Mouse (Mus musculus): ENCODE data around the gene Atxn10. TPM values are rescaled to one million over a fixed set of nuclear protein-coding genes. Genes with fewer than 3 reads are reported as not detected.

Gene Atxn10
- polyA plus RNA-seq, 1 experiment from 2014 or later: 513 TPM

DNA sequence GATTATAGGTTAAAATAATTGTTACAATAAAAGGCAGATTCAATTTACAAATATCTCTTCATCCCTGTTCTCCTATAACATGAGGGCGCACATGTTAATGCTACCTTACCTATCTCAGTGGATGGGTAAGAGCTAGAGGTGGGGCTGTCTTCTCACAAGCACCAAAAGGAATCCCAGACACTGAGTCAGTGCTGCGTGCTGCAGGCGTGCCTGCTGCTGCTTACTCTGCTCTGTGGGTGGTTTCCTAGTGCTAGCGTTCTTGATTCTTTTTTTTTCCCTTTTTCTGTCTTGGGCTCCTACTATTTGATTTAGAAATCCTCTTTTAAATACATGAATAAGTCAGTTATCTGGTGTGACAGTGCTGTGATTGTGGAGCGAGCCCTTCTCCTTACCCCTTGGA lies 30.9 kb downstream of the Atxn10 start:
- H3K4me3 ChIP-seq (replicated peaks): no peak overlapping the region
- no peak for ATAC-seq
- no peak overlapping the region for H3K27ac ChIP-seq
- no peaks in the 10 kb centered on the region for H3K4me1 ChIP-seq (replicated peaks)
- no peak overlapping the region for H3K9ac ChIP-seq (replicated peaks)
- H3K4me2 ChIP-seq (replicated peaks): no peak overlapping the region
- no peaks in the 10 kb centered on the region for H3K9me3 ChIP-seq
- 73% methylated on average over 5 of the region's 5 CpGs for WGBS
- H3K27me3 ChIP-seq: no peaks in the 10 kb centered on the region
- H3K36me3 ChIP-seq: peaks cover 40% of the 10 kb centered on the region

- ATAC-seq: no peak
- WGBS: 70% methylated on average over 3 of the region's 3 CpGs
- Histone ChIP-seq H3K9ac (replicated peaks) (no peak overlapping the region), H3K4me1 (replicated peaks) (no peaks in the 10 kb centered on the region), H3K36me3 (peaks cover 27% of the 10 kb centered on the region), H3K4me2 (replicated peaks) (no peak overlapping the region), H3K27me3 (no peaks in the 10 kb centered on the region), H3K27ac (no peak overlapping the region), H3K4me3 (replicated peaks) (no peak overlapping the region), H3K9me3 (no peaks in the 10 kb centered on the region)
Observed at GRCm38 (mm10) chr15:85369765-85370164, 33.7 kb downstream of the Atxn10 start.

- Histone ChIP-seq H3K36me3 (peaks cover 28% of the 10 kb centered on the region), H3K4me2 (replicated peaks) (no peak overlapping the region), H3K27me3 (no peaks in the 10 kb centered on the region), H3K27ac (no peak overlapping the region), H3K4me3 (replicated peaks) (no peak overlapping the region), H3K9ac (replicated peaks) (no peak overlapping the region), H3K9me3 (no peaks in the 10 kb centered on the region), H3K4me1 (replicated peaks) (no peaks in the 10 kb centered on the region)
- ATAC-seq: no peak
Observed at GRCm38 (mm10) chr15:85373125-85373524, 37.1 kb downstream of the Atxn10 start.

DNA sequence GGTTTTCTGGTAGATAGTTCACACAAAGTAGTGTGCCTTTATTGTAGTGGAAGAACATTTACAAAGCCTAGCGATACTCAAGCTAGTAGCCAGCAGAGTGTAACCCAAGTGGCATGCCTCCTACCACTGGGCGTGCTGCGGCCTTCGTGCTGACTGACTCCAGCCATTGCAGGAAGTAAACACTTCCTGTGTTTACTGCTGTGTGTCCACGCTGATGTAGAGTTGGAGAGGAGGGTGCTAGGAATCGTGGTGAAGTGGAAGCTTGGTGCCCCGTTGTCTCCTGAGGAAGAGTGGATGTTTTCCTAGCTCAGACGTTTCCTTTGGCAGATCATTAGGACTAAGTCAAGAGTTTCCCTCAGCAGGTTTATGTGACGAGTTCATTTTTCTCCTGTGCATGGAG lies 47.4 kb downstream of the Atxn10 start:
- peaks cover 49% of the 10 kb centered on the region for H3K36me3 ChIP-seq
- H3K9ac ChIP-seq (replicated peaks): no peak overlapping the region
- WGBS: 86% methylated on average over 9 of the region's 9 CpGs
- H3K27ac ChIP-seq: no peak overlapping the region
- H3K27me3 ChIP-seq: no peaks in the 10 kb centered on the region
- H3K4me1 ChIP-seq (replicated peaks): no peaks in the 10 kb centered on the region
- H3K9me3 ChIP-seq: no peaks in the 10 kb centered on the region
- H3K4me3 ChIP-seq (replicated peaks): no peak overlapping the region
- no peak overlapping the region for H3K4me2 ChIP-seq (replicated peaks)
- ATAC-seq: no peak

- ATAC-seq: no peak
- Histone ChIP-seq H3K9ac (replicated peaks) (no peak overlapping the region), H3K27me3 (no peaks in the 10 kb centered on the region), H3K4me2 (replicated peaks) (no peak overlapping the region), H3K4me3 (replicated peaks) (no peak overlapping the region), H3K9me3 (no peaks in the 10 kb centered on the region), H3K27ac (no peak overlapping the region), H3K4me1 (replicated peaks) (no peaks in the 10 kb centered on the region), H3K36me3 (peaks cover 53% of the 10 kb centered on the region)
- 77% methylated on average over 3 of the region's 3 CpGs for whole genome bisulfite sequencing
Observed at GRCm38 (mm10) chr15:85388696-85389095, 52.7 kb downstream of the Atxn10 start.

DNA sequence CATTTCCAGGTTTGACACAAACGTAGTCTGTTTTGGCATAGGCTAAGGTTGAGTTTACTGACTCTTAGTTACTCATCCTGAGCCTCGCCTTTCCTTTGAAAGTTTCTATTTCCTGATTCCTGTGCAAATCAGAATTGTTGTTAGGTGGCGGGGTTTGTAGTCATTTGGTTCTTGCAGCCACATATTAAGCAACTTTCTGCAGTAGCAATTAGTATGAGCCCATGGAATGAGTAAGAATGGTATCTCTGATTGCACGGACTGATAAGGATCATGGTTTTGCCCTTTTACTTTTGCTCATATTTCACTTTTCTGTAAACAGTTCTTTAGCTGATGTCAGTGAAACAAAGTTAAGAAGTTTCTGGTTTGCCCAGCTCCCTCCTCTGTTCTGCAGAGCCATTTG lies 53.9 kb downstream of the Atxn10 start:
- Histone ChIP-seq H3K4me2 (replicated peaks) (no peak overlapping the region), H3K36me3 (peaks cover 45% of the 10 kb centered on the region), H3K9ac (replicated peaks) (no peak overlapping the region), H3K27me3 (no peaks in the 10 kb centered on the region), H3K27ac (no peak overlapping the region), H3K4me3 (replicated peaks) (no peak overlapping the region), H3K4me1 (replicated peaks) (no peaks in the 10 kb centered on the region), H3K9me3 (no peaks in the 10 kb centered on the region)
- WGBS: 96% methylated on average over 4 of the region's 4 CpGs
- no peak for ATAC-seq

DNA sequence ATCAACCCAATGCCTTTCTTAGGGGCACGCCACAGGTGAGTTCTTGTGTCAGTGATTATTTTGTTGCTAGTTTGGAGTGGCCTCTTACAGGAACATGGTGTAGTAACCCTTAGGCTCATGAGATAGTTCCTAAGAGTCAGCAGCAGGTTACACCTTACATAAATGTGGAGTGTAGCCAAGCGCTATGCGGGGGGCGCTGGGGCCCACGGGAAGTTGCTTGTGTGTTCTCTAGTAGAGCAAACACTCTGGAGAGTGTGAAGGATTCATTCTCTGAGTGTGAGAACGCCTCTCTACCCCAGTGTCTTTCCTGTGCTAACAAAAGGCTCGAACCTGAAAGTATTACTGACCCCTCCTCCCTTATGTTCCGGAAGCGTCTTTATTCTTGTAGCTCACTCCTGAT lies 59.3 kb downstream of the Atxn10 start:
- H3K27me3 ChIP-seq: no peaks in the 10 kb centered on the region
- peaks cover 3% of the 10 kb centered on the region; the same call in 1 of the 2 replicates for H3K4me1 ChIP-seq (replicated peaks)
- H3K27ac ChIP-seq: no peak overlapping the region
- no peaks in the 10 kb centered on the region for H3K9me3 ChIP-seq
- no peak overlapping the region for H3K9ac ChIP-seq (replicated peaks)
- H3K4me3 ChIP-seq (replicated peaks): no peak overlapping the region
- no peak overlapping the region for H3K4me2 ChIP-seq (replicated peaks)
- peaks cover 38% of the 10 kb centered on the region for H3K36me3 ChIP-seq
- ATAC-seq: no peak
- WGBS: 92% methylated on average over 9 of the region's 9 CpGs

DNA sequence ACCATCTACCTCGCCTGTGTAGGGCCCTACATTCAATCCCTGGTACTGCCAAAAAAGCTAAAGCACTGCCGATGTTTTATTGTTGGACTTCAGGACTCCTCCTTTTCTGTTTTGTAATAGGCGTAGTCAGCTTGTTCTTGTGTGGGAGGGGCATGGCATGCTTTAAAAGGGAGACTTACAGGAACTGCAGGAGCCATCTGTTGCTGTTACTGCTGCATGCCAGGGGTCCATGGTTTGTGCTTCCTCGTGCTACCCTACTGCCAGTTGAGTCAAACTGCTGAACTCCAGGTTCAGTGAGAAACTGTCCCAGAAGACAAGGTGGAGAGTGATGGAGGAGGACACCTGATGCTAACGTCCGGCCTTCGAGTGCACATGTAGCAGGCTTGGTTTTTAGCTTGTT lies 65.9 kb downstream of the Atxn10 start:
- H3K9me3 ChIP-seq: no peaks in the 10 kb centered on the region
- H3K4me3 ChIP-seq (replicated peaks): no peak overlapping the region
- no peak overlapping the region for H3K9ac ChIP-seq (replicated peaks)
- H3K27ac ChIP-seq: no peak overlapping the region
- no peak overlapping the region for H3K4me2 ChIP-seq (replicated peaks)
- no peak for ATAC-seq
- H3K36me3 ChIP-seq: peaks cover 6% of the 10 kb centered on the region; the same call in 1 of the 2 replicates
- peaks cover 32% of the 10 kb centered on the region for H3K4me1 ChIP-seq (replicated peaks)
- no peaks in the 10 kb centered on the region for H3K27me3 ChIP-seq
- WGBS: 62% methylated on average over 7 of the region's 7 CpGs

- Histone ChIP-seq H3K27ac (peak overlapping the region; percentile 57), H3K9ac (replicated peaks) (no peak overlapping the region), H3K4me1 (replicated peaks) (peaks cover 34% of the 10 kb centered on the region), H3K4me2 (replicated peaks) (no peak overlapping the region), H3K27me3 (no peaks in the 10 kb centered on the region), H3K9me3 (no peaks in the 10 kb centered on the region), H3K36me3 (peaks cover 3% of the 10 kb centered on the region; the same call in 1 of the 2 replicates), H3K4me3 (replicated peaks) (no peak overlapping the region)
- WGBS: 41% methylated on average over 4 of the region's 4 CpGs
- peak; percentile 83 for ATAC-seq
Observed at GRCm38 (mm10) chr15:85403256-85403731, 67.2 kb downstream of the Atxn10 start.

DNA sequence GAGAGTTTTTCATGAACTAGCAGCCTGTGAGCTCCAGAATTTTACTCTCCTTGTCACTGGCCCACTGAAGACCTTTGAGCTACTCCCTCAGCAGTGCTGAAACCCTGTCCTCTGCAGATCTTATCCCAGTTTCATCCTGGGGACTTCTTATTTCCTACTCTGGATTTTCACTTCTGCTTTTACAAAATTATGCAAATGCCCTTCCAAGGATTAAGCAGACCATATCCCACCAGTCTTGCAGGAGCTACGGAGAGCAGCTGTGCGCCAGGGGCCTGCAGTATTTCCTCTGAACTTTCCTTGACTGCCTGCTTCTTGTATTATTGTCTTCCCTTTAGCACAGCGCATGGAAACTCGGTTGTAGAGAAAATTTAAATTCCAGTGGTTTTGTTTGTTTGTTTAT lies 68.7 kb downstream of the Atxn10 start:
- H3K27me3 ChIP-seq: no peaks in the 10 kb centered on the region
- ATAC-seq: no peak
- peaks cover 3% of the 10 kb centered on the region; the same call in 1 of the 2 replicates for H3K36me3 ChIP-seq
- H3K9ac ChIP-seq (replicated peaks): no peak overlapping the region
- no peak overlapping the region for H3K4me3 ChIP-seq (replicated peaks)
- no peaks in the 10 kb centered on the region for H3K9me3 ChIP-seq
- H3K27ac ChIP-seq: peak overlapping the region; percentile 39; the same call in 1 of the 2 replicates
- H3K4me1 ChIP-seq (replicated peaks): peaks cover 39% of the 10 kb centered on the region
- WGBS: 57% methylated on average over 4 of the region's 4 CpGs
- H3K4me2 ChIP-seq (replicated peaks): no peak overlapping the region

GRCm38 (mm10) chr15:85405567-85405966 lies 69.5 kb downstream of the Atxn10 start:
- Histone ChIP-seq H3K27me3 (no peaks in the 10 kb centered on the region), H3K4me1 (replicated peaks) (peaks cover 42% of the 10 kb centered on the region), H3K9me3 (no peaks in the 10 kb centered on the region), H3K4me3 (replicated peaks) (no peak overlapping the region), H3K36me3 (peaks cover 3% of the 10 kb centered on the region), H3K27ac (no peak overlapping the region), H3K9ac (replicated peaks) (no peak overlapping the region), H3K4me2 (replicated peaks) (no peak overlapping the region)
- ATAC-seq: no peak
- WGBS: 74% methylated on average over 3 of the region's 3 CpGs

GRCm38 (mm10) chr15:85406846-85407245 lies 70.8 kb downstream of the Atxn10 start:
- Histone ChIP-seq H3K27ac (no peak overlapping the region), H3K4me1 (replicated peaks) (peaks cover 36% of the 10 kb centered on the region), H3K36me3 (peaks cover 3% of the 10 kb centered on the region), H3K4me2 (replicated peaks) (no peak overlapping the region), H3K9ac (replicated peaks) (no peak overlapping the region), H3K9me3 (no peaks in the 10 kb centered on the region), H3K27me3 (no peaks in the 10 kb centered on the region), H3K4me3 (replicated peaks) (no peak overlapping the region)
- ATAC-seq: no peak
- 90% methylated on average over 1 of the region's 1 CpGs for WGBS

GRCm38 (mm10) chr15:85407342-85407741 lies 71.3 kb downstream of the Atxn10 start:
- 86% methylated on average over 3 of the region's 3 CpGs for WGBS

More at GRCm38 (mm10) chr15:85407342-85407741, 71.3 kb downstream of the Atxn10 start:
- ATAC-seq: no peak
- H3K9me3 ChIP-seq: no peaks in the 10 kb centered on the region
- no peak overlapping the region for H3K9ac ChIP-seq (replicated peaks)
- H3K36me3 ChIP-seq: no peaks in the 10 kb centered on the region; the same call in none of the 2 replicates
- H3K4me2 ChIP-seq (replicated peaks): no peak overlapping the region
- no peaks in the 10 kb centered on the region for H3K27me3 ChIP-seq
- H3K4me1 ChIP-seq (replicated peaks): peaks cover 31% of the 10 kb centered on the region
- H3K4me3 ChIP-seq (replicated peaks): no peak overlapping the region
- no peak overlapping the region for H3K27ac ChIP-seq
